Mouse (Mus musculus) ES-E14 (cell line): ENCODE measurements around the gene Entpd3. TPM values are rescaled to one million over a fixed set of nuclear protein-coding genes. Genes with fewer than 3 reads are reported as not detected.

Source experiments
- DNase-seq: peaks from one replicate; pipeline ENCODE4 v3.0.0-alpha.2; 2013; ENCODE audit warnings: low read depth, low spot score
- H3K27ac ChIP-seq: 2 replicates; pipeline ENCODE4 v1.5.1; 2012; ENCODE audit warnings: low read depth, mild to moderate bottlenecking, low read length, moderate library complexity, mixed read lengths; ENCODE audit not compliant: poor library complexity, insufficient read depth, severe bottlenecking
- H3K36me3 ChIP-seq: 2 replicates; pipeline ENCODE4 v1.6.1; 2012; ENCODE audit warnings: mild to moderate bottlenecking, low read length, moderate library complexity, mixed read lengths; ENCODE audit not compliant: control insufficient read depth, poor library complexity, insufficient read depth, severe bottlenecking
- H3K4me1 ChIP-seq, 2 experiments: fragments of 150-350 bp in 1 of 2; sonication (generic) in 1 of 2; 2 replicates each; pipeline ENCODE4 v1.6.1; 2012; ENCODE audit warnings: low read length in 2 of 2, mild to moderate bottlenecking in 1 of 2, mixed read lengths in 1 of 2; ENCODE audit not compliant: control insufficient read depth in 2 of 2, insufficient read depth in 2 of 2, poor library complexity in 1 of 2
- H3K4me3 ChIP-seq, 2 experiments: fragments of 150-350 bp in 1 of 2; sonication (generic) in 1 of 2; 2 replicates each; pipeline ENCODE4 v1.5.1; 2012; ENCODE audit warnings: low read length in 2 of 2, low read depth in 1 of 2, mild to moderate bottlenecking in 1 of 2, mixed read lengths in 1 of 2; ENCODE audit not compliant: insufficient read depth in 1 of 2, poor library complexity in 1 of 2, severe bottlenecking in 1 of 2
- H3K9ac ChIP-seq: 2 replicates; pipeline ENCODE4 v1.6.1; 2012; ENCODE audit warnings: low read depth, mild to moderate bottlenecking, low read length, mixed read lengths; ENCODE audit not compliant: poor library complexity, insufficient read depth, severe bottlenecking
- H3K9me3 ChIP-seq: fragments of 150-350 bp; sonication (generic); 2 replicates; pipeline ENCODE4 v1.6.1; 2012; ENCODE audit warnings: low read depth, mild to moderate bottlenecking, low read length; ENCODE audit not compliant: control insufficient read depth, insufficient read depth
- CHD2 ChIP-seq: IDR thresholded peaks from 2 replicates; pipeline ENCODE4 v1.6.1; 2014; ENCODE audit warnings: mild to moderate bottlenecking, low read depth, low read length, inconsistent platforms
- HCFC1 ChIP-seq: IDR thresholded peaks from 2 replicates; pipeline ENCODE4 v1.6.1; 2012; ENCODE audit warnings: low read length, inconsistent platforms, borderline replicate concordance; ENCODE audit not compliant: insufficient read depth
- MAFK ChIP-seq: IDR thresholded peaks from 2 replicates; pipeline ENCODE4 v1.6.1; 2014; ENCODE audit warnings: mild to moderate bottlenecking, low read depth, low read length, inconsistent platforms; ENCODE audit not compliant: insufficient read depth
- ZC3H11A ChIP-seq: IDR thresholded peaks from 2 replicates; pipeline ENCODE4 v1.6.1; 2012; ENCODE audit warnings: low read depth, mild to moderate bottlenecking, inconsistent platforms, low read length, borderline replicate concordance
- ZNF384 ChIP-seq: IDR thresholded peaks from 2 replicates; pipeline ENCODE4 v1.6.1; 2012; ENCODE audit warnings: low read depth, low read length, inconsistent platforms
- in situ Hi-C, 2 experiments: fragments of 600-800 bp; cut with MboI; formaldehyde crosslinking; loops; one replicate each; pipeline ENCODE4 v1.15.1; 2025; ENCODE audit warnings: low sequenced_read_pairs in 2 of 2, inconsistent platforms in 1 of 2; ENCODE audit not compliant: unreplicated experiment in 2 of 2
- total RNA-seq: library from RNA; depleted of rRNA; stranded (reverse); fragments of 300-350 nt; gene quantifications from 2 replicates; pipeline ENCODE4 v1.2.3, GENCODE M21; 2012

Entpd3 gene
- total RNA-seq, 1 experiment = 0.45 TPM

DNA sequence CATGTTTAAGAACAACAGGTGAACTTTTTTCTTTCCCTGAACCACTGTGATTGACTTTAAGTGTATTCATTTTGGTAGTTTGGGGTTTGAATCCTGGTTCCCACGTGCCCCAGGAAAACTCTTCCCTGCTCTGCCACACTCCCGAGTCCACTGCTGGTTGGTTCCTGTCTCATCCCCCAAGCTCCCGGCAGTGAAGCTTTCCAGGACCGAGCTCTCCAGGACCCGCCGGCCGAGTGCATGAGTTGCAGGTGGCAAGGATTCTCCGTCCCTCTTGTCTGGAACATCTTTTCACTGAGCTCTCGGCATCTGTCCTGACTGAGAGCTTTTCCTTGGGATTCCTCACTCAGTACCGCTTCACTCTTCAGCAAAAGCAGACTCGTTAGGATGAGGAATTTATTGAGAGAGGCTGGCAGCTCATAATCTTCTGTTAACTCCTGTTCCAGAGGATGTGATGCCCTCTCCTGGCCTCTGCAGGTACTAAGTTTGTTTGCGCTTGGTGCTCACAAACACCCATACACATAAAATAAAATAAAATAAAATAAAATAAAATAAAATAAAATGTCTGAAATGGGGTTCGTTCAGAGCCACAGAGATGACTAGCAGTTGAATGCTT lies 30.2 kb downstream of the Entpd3 start:
- H3K4me1 ChIP-seq = peaks cover 0 to 2% of the 10 kb centered on the region in 2 experiments; a peak in 1 of 4 replicates
- peaks cover 31% of the 10 kb centered on the region for H3K36me3 ChIP-seq
- peak overlapping the region; percentile 2 to 47; a peak in 2 of 4 replicates for H3K4me3 ChIP-seq
- no peaks in the 10 kb centered on the region for H3K9me3 ChIP-seq
- in situ Hi-C loops = no loop called here
- TF ChIP-seq MAFK (no peak), HCFC1 (no peak), ZNF384 (no peak), CHD2 (no peak), ZC3H11A (no peak)
- H3K27ac ChIP-seq = no peak overlapping the region
- peak overlapping the region; percentile 70; the same call in 1 of the 2 replicates for H3K9ac ChIP-seq
- DNase-seq = no peak

DNA sequence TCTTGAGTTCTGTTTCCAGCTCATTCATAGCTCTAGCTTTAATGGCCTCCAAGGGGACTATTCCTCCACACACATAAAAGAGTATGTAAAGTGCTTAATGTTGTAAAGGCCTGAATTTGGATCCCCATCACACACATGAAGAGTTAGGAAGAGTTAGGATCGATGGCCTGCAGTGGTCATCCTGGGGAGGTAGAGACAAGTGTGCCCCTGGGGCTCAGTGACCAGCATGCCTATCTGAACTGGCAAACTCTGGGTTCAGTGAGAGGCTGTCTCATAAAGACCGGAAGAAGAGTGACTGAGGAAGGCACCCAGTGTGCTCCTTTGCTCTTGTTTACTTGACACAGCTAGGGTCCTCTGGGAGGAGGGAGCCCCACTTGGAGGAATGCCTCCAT lies 30.7 kb downstream of the Entpd3 start:
- H3K36me3 ChIP-seq = peaks cover 36% of the 10 kb centered on the region
- no peaks in the 10 kb centered on the region for H3K9me3 ChIP-seq
- H3K4me3 ChIP-seq = peak overlapping the region; percentile 2 to 99; a peak in 3 of 4 replicates
- H3K9ac ChIP-seq = peak overlapping the region; percentile 70; the same call in 1 of the 2 replicates
- TF ChIP-seq CHD2 (no peak), HCFC1 (no peak)
- H3K4me1 ChIP-seq = peaks cover 0 to 2% of the 10 kb centered on the region in 2 experiments; a peak in 1 of 4 replicates
- DNase-seq = no peak
- no peak overlapping the region; the same call in 1 of the 2 replicates for H3K27ac ChIP-seq
- in situ Hi-C loops = no loop called here

DNA sequence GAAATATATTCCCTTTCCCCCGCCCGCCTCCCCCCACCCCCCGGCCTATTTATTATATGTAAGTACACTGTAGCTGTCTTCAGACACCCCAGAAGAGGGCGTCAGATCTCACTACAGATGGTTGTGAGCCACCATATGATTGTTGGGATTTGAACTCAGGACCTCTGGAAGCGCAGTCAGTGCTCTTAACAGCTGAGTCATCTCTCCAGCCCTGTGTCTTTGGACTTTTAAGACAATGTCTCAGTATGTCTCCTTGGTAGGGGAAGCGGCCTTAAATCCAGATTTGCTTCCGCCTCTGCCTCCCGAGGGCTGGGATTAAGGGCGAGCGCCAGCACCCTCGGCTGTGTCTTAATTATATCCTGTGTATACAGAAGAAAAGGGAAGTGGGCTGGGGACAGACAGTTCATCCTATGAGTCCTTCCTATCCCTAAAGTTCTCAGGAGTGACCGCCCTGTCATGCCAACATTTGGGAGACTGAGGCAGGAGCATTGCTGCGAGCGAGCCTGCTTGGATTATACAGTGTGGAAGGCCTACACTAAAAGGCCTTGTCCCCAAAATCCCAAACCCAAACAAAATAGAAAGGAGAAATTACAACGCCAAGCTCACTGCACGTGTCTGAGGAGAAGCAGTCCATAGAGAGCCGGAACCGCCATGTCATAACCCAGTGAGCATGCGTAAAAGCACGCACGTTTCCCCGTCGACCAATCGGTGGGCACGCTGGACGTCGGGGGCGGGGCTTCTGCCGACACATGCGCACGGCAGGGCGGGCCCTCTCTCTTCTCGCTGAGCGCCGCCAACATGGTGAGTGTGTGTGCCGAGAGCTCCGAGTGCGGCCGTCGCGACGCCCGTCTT lies 31.3 kb downstream of the Entpd3 start, which contains the start of gene Rpl14:
Gene Rpl14, plus strand, starts transcription at position 704 of the 852 bp plus-strand sequence.
- 0 out of 2 replicates have a peak, but pooled peaks have one; percentile 5 for TF ChIP-seq MAFK
- TF ChIP-seq ZC3H11A = no peak
- in situ Hi-C loops = no loop called here

DNA sequence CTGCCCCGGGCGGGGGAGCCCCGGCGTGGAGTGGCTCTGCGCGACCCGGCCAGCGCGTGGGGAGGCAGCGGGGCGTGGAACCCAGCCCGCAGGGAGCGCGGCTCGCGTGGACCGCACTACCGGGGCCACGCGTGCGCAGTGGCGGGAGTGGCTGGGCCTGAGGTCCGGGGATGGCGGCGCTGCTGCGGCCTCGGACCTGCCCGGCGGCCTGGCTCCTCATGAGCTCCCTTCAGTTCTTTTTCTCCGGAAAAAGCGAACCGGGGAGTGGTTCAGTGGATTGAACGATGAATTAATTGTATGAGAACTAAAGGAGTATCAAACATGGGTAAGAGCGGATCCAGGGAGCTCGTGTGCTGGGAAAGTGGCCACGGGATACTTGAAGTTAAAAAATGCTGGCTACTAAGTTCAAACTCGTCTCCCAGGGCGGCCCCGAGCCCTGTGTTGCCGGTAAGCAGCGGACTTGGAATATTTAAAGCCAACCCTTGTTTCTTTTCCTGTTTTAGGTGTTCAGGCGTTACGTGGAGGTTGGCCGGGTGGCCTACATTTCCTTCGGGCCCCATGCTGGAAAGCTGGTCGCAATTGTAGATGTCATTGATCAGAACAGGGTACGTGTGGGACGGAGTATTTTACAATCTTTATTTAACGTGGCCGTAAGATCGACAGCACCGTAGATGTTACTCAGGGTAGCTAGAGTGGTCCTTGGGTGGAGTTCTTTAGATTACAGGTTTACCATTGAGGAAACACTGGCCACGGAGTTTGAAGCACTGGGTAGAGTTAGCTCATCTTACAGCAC lies 32.2 kb downstream of the Entpd3 start:
- TF ChIP-seq ZNF384 (no peak), HCFC1 (no peak), CHD2 (no peak), MAFK (no peak), ZC3H11A (no peak)
- peaks cover 40% of the 10 kb centered on the region for H3K36me3 ChIP-seq
- no peak for DNase-seq
- H3K9me3 ChIP-seq = no peaks in the 10 kb centered on the region
- peak overlapping the region; percentile 92 for H3K27ac ChIP-seq
- in situ Hi-C loops = no loop called here
- H3K4me1 ChIP-seq = peaks cover 0 to 2% of the 10 kb centered on the region in 2 experiments; a peak in 1 of 4 replicates
- peak overlapping the region; percentile 94 to 99 for H3K4me3 ChIP-seq
- peak overlapping the region; percentile 100 for H3K9ac ChIP-seq

More for the DNA sequence above, 31.3 kb downstream of the Entpd3 start, which contains the start of gene Rpl14:
- H3K36me3 ChIP-seq = peaks cover 40% of the 10 kb centered on the region
- H3K4me3 ChIP-seq = peak within 1 kb of the TSS; percentile 94 to 99
- peak within 1 kb of the TSS; percentile 92 for H3K27ac ChIP-seq
- DNase-seq = peak; percentile 94
- peak within 1 kb of the TSS; percentile 100 for H3K9ac ChIP-seq
- no peaks in the 10 kb centered on the region for H3K9me3 ChIP-seq
- peaks cover 0 to 2% of the 10 kb centered on the region in 2 experiments; a peak in 1 of 4 replicates for H3K4me1 ChIP-seq
